Comparison of ENCODE assay signal across 8 mouse cellular contexts in genomic region chr1:93755291-93755610, GRCm38 (mm10). TPM values are rescaled to one million over a fixed set of nuclear protein-coding genes. Genes with fewer than 3 reads are reported as not detected.
DNase-seq lines count a peak whose midpoint lies in the region; ATAC-seq lines count a peak whose summit lies in the region.

No protein-coding gene starts in this region.

- peaks cover 5% of the 10 kb centered on the region for H3K36me3 ChIP-seq in heart, embryonic 10.5 days
- H3K36me3 ChIP-seq in forebrain, embryonic 10.5 days (replicated peaks), result peaks cover 6% of the 10 kb centered on the region
- peaks cover 5% of the 10 kb centered on the region for H3K36me3 ChIP-seq in liver, embryonic 13.5 days

- peak overlapping the region; percentile 92 for H3K9ac ChIP-seq in liver, embryonic 13.5 days

- intact Hi-C loops in heart, postnatal 25 days (cut with DNase I), result loop anchor here (5.0 to 10.0 kb wide), 4 partner anchors 47 to 410 kb away; partner anchors contain the start of genes Dtymk, Farp2, Ing5 and Pask

- DNase-seq in heart, embryonic 10.5 days (ENCODE audit: low spot score), result no peak
- DNase-seq in heart, postnatal 25 days (ENCODE audit: low spot score), result no peak
- peak; percentile 52 for DNase-seq in 416B (ENCODE audit: low read depth)
- no peak for DNase-seq in forebrain, embryonic 10.5 days (ENCODE audit: extremely low spot score, low spot score)
- DNase-seq in liver, embryonic 13.5 days, result no peak
- DNase-seq in right cerebral cortex, adult 18-20 months, result no peak
- no peak for DNase-seq in cerebellum, postnatal 25 days
- no peak for DNase-seq in cerebellum, adult 18-20 months

- no peak for ATAC-seq in liver, embryonic 13.5 days (ENCODE audit: low read depth)

- 0% methylated on average over 13 of the region's 13 CpGs for WGBS in heart, embryonic 10.5 days
- WGBS in forebrain, embryonic 10.5 days, result under 1% methylated on average over 13 of the region's 13 CpGs
- under 1% methylated on average over 13 of the region's 13 CpGs for WGBS in liver, embryonic 13.5 days (ENCODE audit: insufficient replicate concordance)

- H3K4me3 ChIP-seq in heart, embryonic 10.5 days, result peak overlapping the region; percentile 96
- H3K4me3 ChIP-seq in forebrain, embryonic 10.5 days, result peak overlapping the region; percentile 95
- H3K4me3 ChIP-seq in liver, embryonic 13.5 days (replicated peaks), result peak overlapping the region; percentile 94

- H3K4me1 ChIP-seq in heart, embryonic 10.5 days, result 0 out of 2 replicates have a peak, but pooled peaks cover 3% of the 10 kb centered on the region
- peaks cover 31% of the 10 kb centered on the region for H3K4me1 ChIP-seq in forebrain, embryonic 10.5 days
- peaks cover 68% of the 10 kb centered on the region for H3K4me1 ChIP-seq in liver, embryonic 13.5 days (replicated peaks)

- no peaks in the 10 kb centered on the region for H3K27me3 ChIP-seq in heart, embryonic 10.5 days (ENCODE audit: insufficient read depth, poor library complexity, severe bottlenecking)
- no peaks in the 10 kb centered on the region for H3K27me3 ChIP-seq in forebrain, embryonic 10.5 days (ENCODE audit: poor library complexity, severe bottlenecking)
- H3K27me3 ChIP-seq in liver, embryonic 13.5 days, result no peaks in the 10 kb centered on the region

- no peaks in the 10 kb centered on the region for H3K9me3 ChIP-seq in heart, embryonic 10.5 days
- no peaks in the 10 kb centered on the region for H3K9me3 ChIP-seq in forebrain, embryonic 10.5 days
- no peaks in the 10 kb centered on the region for H3K9me3 ChIP-seq in liver, embryonic 13.5 days (replicated peaks)

- H3K27ac ChIP-seq in heart, embryonic 10.5 days, result peak overlapping the region; percentile 96
- peak overlapping the region; percentile 94 for H3K27ac ChIP-seq in forebrain, embryonic 10.5 days
- H3K27ac ChIP-seq in liver, embryonic 13.5 days, result peak overlapping the region; percentile 95

- peak overlapping the region; percentile 99 for H3K4me2 ChIP-seq in liver, embryonic 13.5 days

RNA-seq across cellular contexts. Expression of gene Thap4, which starts 0.6 kb away (rescaled TPM):
- 42.9 and 56.5 TPM in 2 replicates for polyA plus RNA-seq in heart, embryonic 10.5 days (2016; fragmentation: Nextera tagmentation; extraction: Ambion mirVana)
- total RNA-seq in heart, postnatal 25 days (2021), result 10 to 100 TPM; 78.5 to 84.7 TPM
- 48.2 and 48.8 TPM in 2 replicates for polyA plus RNA-seq in forebrain, embryonic 10.5 days (2016; fragmentation: Nextera tagmentation; extraction: Ambion mirVana)
- polyA plus RNA-seq in liver, embryonic 13.5 days (2015; fragmentation: Nextera tagmentation; extraction: Ambion mirVana), result 16.1 TPM in 2 replicates

RNA-seq across cellular contexts. Expression of gene Atg4b, which starts 4.0 kb away (rescaled TPM):
- polyA plus RNA-seq in heart, embryonic 10.5 days (2016; fragmentation: Nextera tagmentation; extraction: Ambion mirVana), result 69.3 and 78.3 TPM in 2 replicates
- 10 to 100 TPM; 36.9 to 37.9 TPM for total RNA-seq in heart, postnatal 25 days (2021)
- polyA plus RNA-seq in forebrain, embryonic 10.5 days (2016; fragmentation: Nextera tagmentation; extraction: Ambion mirVana), result 82.4 and 90.2 TPM in 2 replicates
- 64.6 and 76.8 TPM in 2 replicates for polyA plus RNA-seq in liver, embryonic 13.5 days (2015; fragmentation: Nextera tagmentation; extraction: Ambion mirVana)

RNA-seq across cellular contexts. Expression of gene Dtymk, which starts 46.5 kb away (rescaled TPM):
- polyA plus RNA-seq in heart, embryonic 10.5 days (2016; fragmentation: Nextera tagmentation; extraction: Ambion mirVana), result 214 and 261 TPM in 2 replicates
- total RNA-seq in heart, postnatal 25 days (2021), result 10 to 100 TPM; 23.9 to 24.8 TPM
- polyA plus RNA-seq in forebrain, embryonic 10.5 days (2016; fragmentation: Nextera tagmentation; extraction: Ambion mirVana), result 278 and 306 TPM in 2 replicates
- polyA plus RNA-seq in liver, embryonic 13.5 days (2015; fragmentation: Nextera tagmentation; extraction: Ambion mirVana), result 169 and 181 TPM in 2 replicates

RNA-seq across cellular contexts. Expression of gene Ing5, which starts 48.5 kb away (rescaled TPM):
- polyA plus RNA-seq in heart, embryonic 10.5 days (2016; fragmentation: Nextera tagmentation; extraction: Ambion mirVana), result 20.3 and 21.1 TPM in 2 replicates
- 10 to 100 TPM; 10.7 to 12.6 TPM for total RNA-seq in heart, postnatal 25 days (2021)
- polyA plus RNA-seq in forebrain, embryonic 10.5 days (2016; fragmentation: Nextera tagmentation; extraction: Ambion mirVana), result 30.7 and 32.9 TPM in 2 replicates
- 12.3 and 13.0 TPM in 2 replicates for polyA plus RNA-seq in liver, embryonic 13.5 days (2015; fragmentation: Nextera tagmentation; extraction: Ambion mirVana)
